7 mouse cellular contexts compared by ENCODE assay signal in genomic region chr1:182019266-182019925, GRCm38 (mm10). TPM values are rescaled to one million over a fixed set of nuclear protein-coding genes. Genes with fewer than 3 reads are reported as not detected.
A peak's percentile ranks its signal among the peaks of the same experiment; 100 is the strongest.
DNase-seq lines count a peak whose midpoint lies in the region; ATAC-seq and TF ChIP-seq lines count a peak whose summit lies in the region.

No protein-coding gene starts in this region.

- peaks cover 2% of the 10 kb centered on the region for H3K4me1 ChIP-seq in lung, adult 2 months (ENCODE audit: control insufficient read depth, insufficient read depth, low read length)
- H3K4me1 ChIP-seq in cerebellum, adult 2 months (ENCODE audit: control insufficient read depth, insufficient read depth, low read length): no peaks in the 10 kb centered on the region
- peaks cover 17% of the 10 kb centered on the region for H3K4me1 ChIP-seq in forebrain, embryonic 14.5 days (ENCODE audit: control insufficient read depth, insufficient read depth, low read length)
- H3K4me1 ChIP-seq in kidney, postnatal 0 days (replicated peaks; ENCODE audit: insufficient read depth, low read length): no peaks in the 10 kb centered on the region
- H3K4me1 ChIP-seq in midbrain, embryonic 15.5 days: peaks cover 30% of the 10 kb centered on the region

- H3K4me2 ChIP-seq in forebrain, embryonic 14.5 days (ENCODE audit: low read length): peak overlapping the region; percentile 74
- peak overlapping the region; percentile 91 for H3K4me2 ChIP-seq in kidney, postnatal 0 days (ENCODE audit: low read length)
- peak overlapping the region; percentile 48 for H3K4me2 ChIP-seq in midbrain, embryonic 15.5 days

- 1% methylated on average over 95 of the region's 104 CpGs for WGBS in lung, adult 2 months
- under 1% methylated on average over 96 of the region's 104 CpGs for WGBS in cerebellum, adult 2 months
- under 1% methylated on average over 69 of the region's 104 CpGs for WGBS in forebrain, embryonic 14.5 days
- under 1% methylated on average over 38 of the region's 104 CpGs for WGBS in kidney, postnatal 0 days
- 0% methylated on average over 77 of the region's 104 CpGs for WGBS in midbrain, embryonic 15.5 days

- ATAC-seq in forebrain, embryonic 14.5 days: peak; percentile 68
- ATAC-seq in kidney, postnatal 0 days (replicated peaks; ENCODE audit: low FRiP score, low read depth): peak; percentile 67
- peak; percentile 74 for ATAC-seq in midbrain, embryonic 15.5 days (replicated peaks)

- peak overlapping the region; percentile 71 for H3K27ac ChIP-seq in cerebellum, adult 2 months (ENCODE audit: insufficient read depth, low read length)
- peak overlapping the region; percentile 99 for H3K27ac ChIP-seq in forebrain, embryonic 14.5 days (ENCODE audit: low read depth, low read length)
- H3K27ac ChIP-seq in kidney, postnatal 0 days: peak overlapping the region; percentile 85
- peak overlapping the region; percentile 99 for H3K27ac ChIP-seq in midbrain, embryonic 15.5 days

- H3K36me3 ChIP-seq in forebrain, embryonic 14.5 days (ENCODE audit: control insufficient read depth, insufficient read depth, low read length): peaks cover 8% of the 10 kb centered on the region
- no peaks in the 10 kb centered on the region for H3K36me3 ChIP-seq in kidney, postnatal 0 days (ENCODE audit: insufficient read depth, low read length)
- no peaks in the 10 kb centered on the region for H3K36me3 ChIP-seq in midbrain, embryonic 15.5 days (replicated peaks)

- TF ChIP-seq POLR2A in lung, adult 2 months (IDR thresholded peaks at IDR 0.05; ENCODE audit: borderline replicate concordance, extremely low read depth, low read depth, low read length): no peak
- no peak for TF ChIP-seq POLR2A in cerebellum, adult 2 months (IDR thresholded peaks at IDR 0.05; ENCODE audit: borderline replicate concordance, insufficient read depth, low read length)

- peak overlapping the region; percentile 59 for H3K4me3 ChIP-seq in lung, adult 2 months (replicated peaks; ENCODE audit: extremely low read depth, low read depth, low read length)
- peak overlapping the region; percentile 98 for H3K4me3 ChIP-seq in cerebellum, adult 2 months (replicated peaks; ENCODE audit: insufficient read depth, low read depth, low read length)
- H3K4me3 ChIP-seq in forebrain, embryonic 14.5 days (ENCODE audit: low read depth, low read length): peak overlapping the region; percentile 89
- H3K4me3 ChIP-seq in kidney, postnatal 0 days (replicated peaks; ENCODE audit: low read depth, low read length): peak overlapping the region; percentile 74
- peak overlapping the region; percentile 58 for H3K4me3 ChIP-seq in midbrain, embryonic 15.5 days

- peak; percentile 45 for DNase-seq in lung, adult 2 months
- no peak for DNase-seq in lung, postnatal 36 days
- peak; percentile 24 to 49 for DNase-seq in cerebellum, adult 2 months
- peak; percentile 59 for DNase-seq in forebrain, embryonic 14.5 days (ENCODE audit: low spot score)
- DNase-seq in kidney, postnatal 0 days (ENCODE audit: low spot score): peak; percentile 41
- DNase-seq in yolk sac, embryonic 10.5 days (ENCODE audit: low spot score): peak; percentile 60

- no peaks in the 10 kb centered on the region for H3K9me3 ChIP-seq in forebrain, embryonic 14.5 days (replicated peaks; ENCODE audit: control insufficient read depth, low read length)
- H3K9me3 ChIP-seq in kidney, postnatal 0 days (replicated peaks; ENCODE audit: low read length): no peaks in the 10 kb centered on the region
- no peaks in the 10 kb centered on the region for H3K9me3 ChIP-seq in midbrain, embryonic 15.5 days

- H3K9ac ChIP-seq in forebrain, embryonic 14.5 days (ENCODE audit: low read length): peak overlapping the region; percentile 97
- H3K9ac ChIP-seq in kidney, postnatal 0 days (ENCODE audit: low read depth, low read length): peak overlapping the region; percentile 86
- peak overlapping the region; percentile 79 for H3K9ac ChIP-seq in midbrain, embryonic 15.5 days

- H3K27me3 ChIP-seq in cerebellum, adult 2 months (ENCODE audit: control insufficient read depth, insufficient read depth, low read length): no peaks in the 10 kb centered on the region
- H3K27me3 ChIP-seq in forebrain, embryonic 14.5 days (replicated peaks; ENCODE audit: control insufficient read depth, insufficient read depth, low read length): no peaks in the 10 kb centered on the region
- H3K27me3 ChIP-seq in kidney, postnatal 0 days (ENCODE audit: insufficient read depth, low read length): no peaks in the 10 kb centered on the region
- no peaks in the 10 kb centered on the region for H3K27me3 ChIP-seq in midbrain, embryonic 15.5 days (replicated peaks)

- TF ChIP-seq CTCF in lung, adult 2 months (IDR thresholded peaks at IDR 0.05; ENCODE audit: insufficient read depth, low read length): no peak
- TF ChIP-seq CTCF in cerebellum, adult 2 months (IDR thresholded peaks at IDR 0.05; ENCODE audit: borderline replicate concordance, insufficient read depth, low read depth, low read length): no peak
- TF ChIP-seq CTCF in kidney, postnatal 0 days (IDR thresholded peaks at IDR 0.05; ENCODE audit: low read depth): no peak

RNA-seq across cellular contexts. Expression of gene Enah, which starts 0.4 kb away (rescaled TPM):
- 9.8 and 11.1 TPM in 2 replicates for polyA plus RNA-seq in lung, adult 2 months (2012; rRNA removed)
- polyA plus RNA-seq in cerebellum, adult 2 months (2012; rRNA removed): 48.5 and 53.6 TPM in 2 replicates
- polyA plus RNA-seq in forebrain, embryonic 14.5 days (2014; fragmentation: Nextera tagmentation; extraction: Ambion mirVana): 19.9 and 24.7 TPM in 2 replicates
- polyA plus RNA-seq in kidney, postnatal 0 days (2015; fragmentation: Nextera tagmentation; extraction: Ambion mirVana): 9.6 and 9.9 TPM in 2 replicates
- 34.6 and 36.1 TPM in 2 replicates for polyA plus RNA-seq in midbrain, embryonic 15.5 days (2015; fragmentation: Nextera tagmentation; extraction: Ambion mirVana)
